Mouse (Mus musculus): ENCODE data around the gene Atxn1. TPM values are rescaled to one million over a fixed set of nuclear protein-coding genes. Genes with fewer than 3 reads are reported as not detected.

Atxn1 gene
- polyA plus RNA-seq, 1 experiment from 2014 or later = 8.2 TPM

DNA sequence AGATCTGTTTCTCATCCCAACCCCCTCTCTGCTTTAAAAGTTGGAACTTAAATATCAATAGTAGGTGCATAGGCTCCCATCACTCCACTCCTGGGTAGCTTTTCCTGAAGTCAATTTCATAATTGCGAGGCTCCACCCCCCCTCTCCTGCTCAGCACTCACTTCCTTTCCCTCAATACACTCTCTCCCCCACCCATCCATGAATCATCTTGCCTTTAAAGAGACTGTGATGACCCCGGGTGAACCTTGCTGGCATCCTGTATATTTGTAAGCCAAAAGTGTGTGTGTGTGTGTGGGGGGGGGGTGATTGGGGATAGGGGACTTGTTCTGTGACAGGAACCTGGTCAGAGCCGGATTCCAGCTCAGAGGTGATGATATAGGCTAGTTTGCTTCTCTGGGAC lies 9.8 kb upstream of the Atxn1 start:
- no peak overlapping the region for H3K27ac ChIP-seq (replicated peaks)
- H3K27me3 ChIP-seq = no peaks in the 10 kb centered on the region
- no peak for ATAC-seq (ENCODE audit: low read depth)
- no peak overlapping the region for H3K4me3 ChIP-seq
- H3K4me2 ChIP-seq = no peak overlapping the region
- H3K9ac ChIP-seq = no peak overlapping the region
- 0 out of 2 replicates have a peak, but pooled peaks cover 3% of the 10 kb centered on the region for H3K4me1 ChIP-seq (replicated peaks)
- H3K36me3 ChIP-seq = no peaks in the 10 kb centered on the region
- no peaks in the 10 kb centered on the region for H3K9me3 ChIP-seq
- WGBS = 57% methylated on average over 3 of the region's 3 CpGs

DNA sequence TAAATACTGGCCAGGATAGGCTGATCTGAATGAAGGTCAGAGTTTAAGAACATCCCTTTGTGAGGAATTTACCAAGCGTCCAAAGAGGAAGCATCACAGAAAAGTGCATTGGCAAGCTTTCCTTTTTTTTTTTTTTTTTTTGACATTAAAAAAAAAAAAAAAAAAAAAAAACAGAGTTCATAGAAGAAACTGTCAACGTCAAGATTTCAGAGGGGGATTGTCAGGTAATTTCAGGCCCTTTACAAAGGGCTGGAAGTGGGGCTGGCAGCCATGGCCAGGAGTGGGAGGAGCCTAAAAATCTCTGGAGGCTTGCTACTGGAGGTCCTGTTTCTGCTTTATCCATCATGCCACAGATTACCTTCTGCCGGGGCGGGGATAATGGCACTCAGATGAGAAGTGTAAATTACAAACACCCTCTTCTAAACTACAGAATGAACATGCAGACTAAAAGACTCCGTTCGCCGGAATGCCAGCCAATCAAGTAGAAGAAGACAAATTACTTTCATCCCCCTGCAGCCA lies 9.2 kb upstream of the Atxn1 start:
- Histone ChIP-seq H3K27me3 (no peaks in the 10 kb centered on the region), H3K4me2 (no peak overlapping the region), H3K4me1 (replicated peaks) (0 out of 2 replicates have a peak, but pooled peaks cover 3% of the 10 kb centered on the region), H3K9ac (no peak overlapping the region), H3K4me3 (no peak overlapping the region), H3K9me3 (no peaks in the 10 kb centered on the region), H3K36me3 (no peaks in the 10 kb centered on the region), H3K27ac (replicated peaks) (no peak overlapping the region)
- WGBS = 47% methylated on average over 7 of the region's 7 CpGs
- ATAC-seq (ENCODE audit: low read depth) = no peak

DNA sequence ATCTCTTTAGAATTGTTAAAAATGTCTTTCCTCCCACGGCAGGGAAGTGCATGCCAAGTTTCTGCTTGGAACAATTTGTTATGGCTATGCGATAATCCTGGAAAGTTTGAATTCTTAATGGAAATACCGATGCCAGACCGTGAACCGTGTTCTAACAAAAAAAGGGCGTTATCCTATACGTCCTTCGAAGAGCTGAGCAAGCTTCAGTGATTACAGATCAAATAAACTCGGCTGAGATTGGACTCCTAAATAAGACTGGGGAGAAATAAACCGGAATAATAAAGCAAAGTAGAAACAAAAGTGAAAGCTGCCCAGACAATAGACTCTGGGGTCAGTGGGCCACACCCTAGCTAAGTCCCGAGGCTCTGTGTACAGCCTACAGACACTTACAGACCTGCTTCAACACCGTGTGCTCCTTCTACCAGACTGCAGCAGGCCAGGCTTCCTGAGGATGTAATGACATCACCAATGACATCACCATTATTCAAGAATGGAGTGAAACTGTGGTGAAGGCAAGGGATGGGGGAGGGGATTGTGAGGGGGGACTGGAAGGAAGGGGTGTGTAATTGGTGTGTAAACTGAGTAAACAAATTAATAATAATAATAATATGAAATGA lies 6.2 kb upstream of the Atxn1 start:
- no peaks in the 10 kb centered on the region for H3K36me3 ChIP-seq

DNA sequence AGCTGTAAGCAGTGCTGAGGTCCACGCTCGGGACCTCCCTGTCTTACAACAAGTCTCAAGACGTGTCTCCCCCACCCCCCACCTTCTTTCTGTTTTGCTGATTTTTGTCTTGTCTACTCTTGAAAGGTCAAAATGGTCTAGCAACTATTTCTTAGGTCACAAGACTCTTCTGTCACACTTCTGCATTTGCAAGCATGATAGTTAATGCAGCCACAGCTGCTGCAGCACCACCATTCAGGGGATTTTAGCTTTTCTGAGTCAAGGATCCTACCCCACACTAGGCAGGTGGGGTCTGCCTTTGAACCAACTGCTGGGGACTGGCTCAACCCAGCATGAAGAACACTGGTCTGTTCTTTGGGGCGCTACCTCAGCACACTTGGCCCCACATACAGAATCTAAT lies 3.4 kb upstream of the Atxn1 start:
- 68% methylated on average over 4 of the region's 4 CpGs for WGBS
- Histone ChIP-seq H3K4me2 (no peak overlapping the region), H3K9me3 (no peaks in the 10 kb centered on the region), H3K27ac (replicated peaks) (no peak overlapping the region), H3K36me3 (no peaks in the 10 kb centered on the region), H3K4me1 (replicated peaks) (peaks cover 15% of the 10 kb centered on the region), H3K4me3 (no peak overlapping the region), H3K9ac (no peak overlapping the region), H3K27me3 (peaks cover 8% of the 10 kb centered on the region)
- ATAC-seq (ENCODE audit: low read depth) = no peak

More for the DNA sequence above, 6.2 kb upstream of the Atxn1 start:
- Histone ChIP-seq H3K4me2 (no peak overlapping the region), H3K4me3 (no peak overlapping the region), H3K4me1 (replicated peaks) (peaks cover 12% of the 10 kb centered on the region), H3K27ac (replicated peaks) (no peak overlapping the region), H3K9me3 (no peaks in the 10 kb centered on the region), H3K9ac (no peak overlapping the region), H3K27me3 (peaks cover 4% of the 10 kb centered on the region)
- no peak for ATAC-seq (ENCODE audit: low read depth)
- WGBS = 65% methylated on average over 12 of the region's 12 CpGs

DNA sequence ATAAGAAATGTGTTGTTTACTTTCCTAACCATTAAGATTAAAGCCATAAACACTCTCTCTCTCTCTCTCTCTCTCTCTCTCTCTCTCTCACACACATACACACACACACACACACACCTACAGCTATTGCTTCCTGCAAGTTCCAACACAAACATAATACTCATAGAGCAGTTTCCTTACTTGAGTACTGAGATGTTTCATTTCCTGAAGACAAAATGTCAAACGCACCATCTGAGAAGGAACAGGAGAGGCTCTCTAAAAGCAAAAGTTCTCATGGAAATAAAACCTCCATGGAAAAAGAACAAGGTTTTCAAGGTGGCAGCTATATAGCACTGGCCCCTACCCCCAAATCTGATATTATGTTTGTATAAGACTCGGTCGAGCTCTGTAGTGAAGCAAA lies 2.6 kb upstream of the Atxn1 start:
- H3K4me1 ChIP-seq (replicated peaks) = peaks cover 22% of the 10 kb centered on the region
- H3K4me2 ChIP-seq = no peak overlapping the region
- ATAC-seq (ENCODE audit: low read depth) = no peak
- H3K36me3 ChIP-seq = no peaks in the 10 kb centered on the region
- H3K4me3 ChIP-seq = no peak overlapping the region
- no peak overlapping the region for H3K9ac ChIP-seq
- H3K9me3 ChIP-seq = no peaks in the 10 kb centered on the region
- H3K27me3 ChIP-seq = peaks cover 8% of the 10 kb centered on the region
- no peak overlapping the region for H3K27ac ChIP-seq (replicated peaks)
- WGBS = 80% methylated on average over 3 of the region's 3 CpGs

DNA sequence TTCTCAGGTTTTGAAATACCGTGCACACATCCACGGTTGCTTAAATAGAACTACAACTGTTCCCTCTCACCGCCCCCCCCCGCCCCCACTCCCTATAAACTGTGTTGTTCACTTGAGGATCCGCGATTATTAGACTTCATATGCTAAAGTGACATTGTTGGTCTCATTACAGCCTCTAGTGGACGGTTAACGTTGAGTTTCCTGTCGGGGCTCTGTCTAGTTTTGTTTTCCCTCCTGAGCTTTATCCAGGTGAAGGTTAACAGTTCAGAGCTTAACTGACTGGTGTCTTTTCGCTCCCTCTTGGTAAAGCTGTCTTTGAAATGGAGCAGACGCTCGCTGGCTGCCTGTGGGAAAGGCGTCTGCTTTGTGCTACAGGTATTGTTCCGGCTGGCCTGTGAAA lies 1.8 kb upstream of the Atxn1 start:
- Histone ChIP-seq H3K27ac (replicated peaks) (no peak overlapping the region), H3K4me3 (peak overlapping the region; percentile 89), H3K4me2 (peak overlapping the region; percentile 85), H3K27me3 (peaks cover 8% of the 10 kb centered on the region), H3K9me3 (no peaks in the 10 kb centered on the region), H3K9ac (no peak overlapping the region; the same call in 1 of the 2 replicates), H3K4me1 (replicated peaks) (peaks cover 30% of the 10 kb centered on the region), H3K36me3 (no peaks in the 10 kb centered on the region)
- no peak for ATAC-seq (ENCODE audit: low read depth)
- WGBS = 3% methylated on average over 14 of the region's 14 CpGs

DNA sequence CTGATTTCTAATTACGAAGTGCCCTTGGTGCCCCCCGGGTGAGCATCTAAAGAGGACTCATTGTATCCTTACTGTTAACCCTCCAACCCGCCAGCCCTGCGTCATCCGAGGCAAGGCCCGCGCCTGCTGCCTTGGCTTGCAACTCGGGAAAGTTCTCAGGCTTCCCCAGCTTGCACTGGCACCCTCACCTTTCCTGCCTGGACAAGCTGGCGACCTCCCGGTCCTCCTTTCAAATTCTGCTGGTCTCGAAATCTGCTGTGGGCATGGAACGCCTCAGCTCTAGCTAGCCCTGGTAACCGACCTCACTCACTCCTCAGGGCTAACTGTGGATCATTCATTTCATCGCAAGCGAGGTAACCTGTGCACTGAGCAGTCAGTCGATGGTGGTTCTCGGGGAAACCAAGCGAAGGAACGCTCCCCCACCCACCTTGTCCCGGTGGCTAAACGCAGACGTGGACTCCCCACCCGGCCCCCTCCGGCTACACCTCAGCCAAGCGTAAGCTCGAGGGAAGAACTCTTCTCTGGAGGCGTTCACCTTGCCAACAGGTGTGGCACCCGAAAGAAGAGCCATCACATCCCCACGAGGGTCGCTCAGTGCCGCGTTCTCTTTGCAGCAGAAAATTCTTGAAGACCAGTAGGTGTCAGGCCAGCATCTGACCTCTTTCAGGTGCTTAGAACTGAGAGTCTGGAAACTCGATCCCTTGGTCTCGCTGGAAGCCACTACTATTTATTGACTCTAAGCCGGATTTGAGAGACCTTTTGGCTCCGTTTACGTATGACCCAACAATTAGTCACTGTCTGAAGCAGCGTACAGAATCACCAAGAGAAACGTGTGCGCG lies 1.0 kb upstream of the Atxn1 start:
- peak overlapping the region; percentile 89 for H3K4me3 ChIP-seq
- peak overlapping the region; percentile 98 for H3K9ac ChIP-seq
- peak; percentile 3; the same call in 1 of the 2 replicates for ATAC-seq (ENCODE audit: low read depth)
- peak overlapping the region; percentile 85 for H3K4me2 ChIP-seq
- WGBS = 1% methylated on average over 41 of the region's 41 CpGs
- H3K4me1 ChIP-seq (replicated peaks) = peaks cover 37% of the 10 kb centered on the region
- H3K27me3 ChIP-seq = peaks cover 8% of the 10 kb centered on the region
- H3K36me3 ChIP-seq = no peaks in the 10 kb centered on the region
- H3K9me3 ChIP-seq = no peaks in the 10 kb centered on the region
- H3K27ac ChIP-seq (replicated peaks) = peak overlapping the region; percentile 98

DNA sequence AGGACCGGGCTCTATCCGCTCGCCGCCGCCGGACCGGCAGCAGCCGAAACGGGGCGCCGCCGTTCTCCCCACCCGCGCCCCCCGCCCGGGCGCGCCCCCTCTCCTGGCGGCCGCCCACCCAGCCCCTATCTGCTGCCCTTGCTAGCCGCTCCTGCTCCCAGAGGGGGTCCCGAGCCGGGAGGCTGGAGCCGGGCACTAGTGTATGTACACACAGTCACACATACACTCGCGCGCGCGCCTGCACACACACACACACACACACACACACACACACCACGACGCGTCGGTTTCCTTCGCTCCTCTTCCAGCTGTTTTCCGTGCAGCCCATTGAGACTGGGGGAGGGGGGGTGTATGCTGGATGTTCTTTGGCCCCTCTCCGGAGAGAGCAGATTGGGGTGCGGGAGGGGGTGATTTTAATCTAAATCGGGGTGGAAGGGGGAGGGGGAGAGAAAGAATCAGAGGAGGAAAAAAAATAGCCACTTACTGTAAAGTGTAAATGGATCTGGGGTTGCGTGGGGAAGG lies 416 bp downstream of the Atxn1 start:
- Histone ChIP-seq H3K9ac (peak overlapping the region; percentile 98), H3K27me3 (peaks cover 8% of the 10 kb centered on the region), H3K9me3 (no peaks in the 10 kb centered on the region), H3K36me3 (no peaks in the 10 kb centered on the region), H3K4me3 (peak overlapping the region; percentile 89), H3K4me2 (peak overlapping the region; percentile 85), H3K4me1 (replicated peaks) (peaks cover 50% of the 10 kb centered on the region), H3K27ac (replicated peaks) (peak overlapping the region; percentile 98)
- under 1% methylated on average over 33 of the region's 39 CpGs for WGBS
- ATAC-seq (ENCODE audit: low read depth) = peak; percentile 64

DNA sequence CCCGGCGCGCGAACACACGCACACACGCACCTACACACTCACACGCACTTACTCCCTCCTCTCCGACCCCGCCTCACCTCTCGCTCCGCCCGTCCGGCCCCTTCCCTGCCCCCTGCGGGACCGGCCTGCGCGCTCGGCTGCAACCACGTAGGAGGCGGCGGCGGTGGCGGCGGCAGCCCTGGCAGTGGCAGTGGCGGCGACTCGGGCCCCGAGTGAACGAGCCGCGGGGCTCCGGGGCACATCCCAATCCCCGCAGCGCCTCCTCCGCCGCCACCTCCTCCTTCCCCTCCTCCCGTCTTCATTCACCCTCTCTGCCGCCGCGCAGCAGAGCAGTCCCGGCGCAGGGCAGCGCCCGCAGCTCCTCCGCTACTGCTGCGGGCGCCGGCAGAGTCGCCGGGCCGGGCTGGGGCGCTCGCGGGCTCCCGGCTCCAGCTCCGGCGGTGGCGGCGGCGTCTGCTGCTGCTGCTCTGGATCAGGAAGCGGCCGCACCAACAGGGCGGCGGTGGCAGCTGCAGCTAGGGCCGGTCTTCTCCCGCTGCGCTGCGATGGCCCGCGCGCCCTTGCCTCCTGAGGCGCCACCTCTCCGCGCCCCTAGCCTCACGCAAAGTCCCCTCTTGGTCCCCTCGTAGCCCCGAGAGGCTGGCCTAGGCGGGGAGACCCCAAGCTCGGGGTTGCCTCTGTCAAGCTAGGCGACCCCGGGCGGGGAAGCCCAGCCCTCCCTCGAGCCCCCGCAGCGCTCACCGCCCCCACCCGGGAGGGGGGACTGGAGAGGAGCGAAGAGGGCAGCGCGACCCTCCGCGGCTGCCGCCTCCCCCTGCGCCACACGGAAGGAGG lies 1.1 kb downstream of the Atxn1 start:
- peak; percentile 45 for ATAC-seq (ENCODE audit: low read depth)
- Histone ChIP-seq H3K27ac (replicated peaks) (peak overlapping the region; percentile 98), H3K27me3 (peaks cover 8% of the 10 kb centered on the region), H3K36me3 (no peaks in the 10 kb centered on the region), H3K4me3 (peak overlapping the region; percentile 89), H3K9ac (peak overlapping the region; percentile 98), H3K4me2 (peak overlapping the region; percentile 85), H3K9me3 (no peaks in the 10 kb centered on the region), H3K4me1 (replicated peaks) (peaks cover 50% of the 10 kb centered on the region)
- WGBS = under 1% methylated on average over 64 of the region's 95 CpGs

DNA sequence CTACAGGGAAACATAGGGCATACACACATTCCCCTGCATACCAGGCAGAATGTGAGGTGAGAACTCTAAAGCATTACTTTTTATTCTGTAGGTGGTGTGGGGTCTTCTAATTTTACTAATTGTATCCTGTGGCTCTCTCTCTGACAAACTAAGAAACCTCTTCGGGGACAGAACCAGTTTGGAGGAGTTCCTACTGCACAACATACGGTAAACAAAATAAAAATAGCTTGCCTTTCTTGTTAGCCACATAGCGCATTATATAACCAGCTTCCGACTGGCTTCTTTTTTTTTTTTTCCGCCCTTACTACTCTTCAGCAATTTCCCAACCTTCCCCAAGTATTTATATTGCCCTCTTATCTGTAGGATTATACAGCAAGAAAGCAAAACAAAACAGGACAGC lies 2.0 kb downstream of the Atxn1 start:
- Histone ChIP-seq H3K9me3 (no peaks in the 10 kb centered on the region), H3K9ac (peak overlapping the region; percentile 98), H3K4me1 (replicated peaks) (peaks cover 50% of the 10 kb centered on the region), H3K4me3 (peak overlapping the region; percentile 89), H3K27me3 (peaks cover 8% of the 10 kb centered on the region), H3K27ac (replicated peaks) (peak overlapping the region; percentile 98), H3K4me2 (peak overlapping the region; percentile 85), H3K36me3 (no peaks in the 10 kb centered on the region)
- no peak for ATAC-seq (ENCODE audit: low read depth)
- 6% methylated on average over 5 of the region's 5 CpGs for WGBS

DNA sequence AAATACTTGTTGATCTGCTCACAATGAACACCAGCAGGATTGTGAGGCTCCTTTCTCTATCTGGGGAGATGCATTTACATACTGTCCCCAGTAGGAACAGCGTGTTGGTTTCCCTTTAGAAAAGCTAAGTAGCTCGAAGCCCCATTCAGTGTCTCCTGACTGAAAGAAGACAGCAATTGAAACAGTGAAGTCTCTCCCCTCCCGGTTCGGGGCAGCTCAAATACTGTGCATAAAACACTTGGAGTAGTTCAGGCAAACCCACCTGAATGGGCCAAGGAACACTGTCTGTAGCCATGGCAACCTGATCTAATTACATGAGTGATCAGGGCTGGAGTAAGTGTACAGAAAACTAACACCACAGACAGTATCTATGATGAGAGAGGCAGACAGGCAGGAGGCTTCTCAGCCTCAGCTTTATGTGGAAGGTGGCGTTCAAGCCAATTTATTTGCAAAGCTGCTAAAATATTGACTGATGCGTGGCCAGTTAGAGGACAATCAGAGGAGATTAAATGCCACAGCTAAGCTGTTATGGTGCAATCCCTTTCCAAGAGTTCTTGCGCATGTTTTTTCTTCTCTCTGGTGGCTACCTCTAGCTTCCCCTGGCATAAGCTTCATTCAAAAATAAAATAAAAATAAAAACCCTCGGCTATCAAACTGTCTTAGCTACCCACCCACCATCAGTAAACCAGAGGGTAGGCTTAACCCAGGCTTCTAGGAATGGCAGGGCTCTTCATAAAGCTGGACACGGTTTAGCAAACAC lies 2.8 kb downstream of the Atxn1 start:
- peak overlapping the region; percentile 85 for H3K4me2 ChIP-seq
- no peaks in the 10 kb centered on the region for H3K36me3 ChIP-seq
- peak overlapping the region; percentile 89 for H3K4me3 ChIP-seq
- H3K9me3 ChIP-seq = no peaks in the 10 kb centered on the region
- ATAC-seq (ENCODE audit: low read depth) = no peak
- H3K4me1 ChIP-seq (replicated peaks) = peaks cover 50% of the 10 kb centered on the region
- 0 out of 2 replicates have a peak, but pooled peaks cover 5% of the 10 kb centered on the region for H3K27me3 ChIP-seq
- H3K9ac ChIP-seq = peak overlapping the region; percentile 98
- peak overlapping the region; percentile 98 for H3K27ac ChIP-seq (replicated peaks)
- WGBS = 8% methylated on average over 9 of the region's 9 CpGs

Measured in neural tube, embryonic 13.5 days (tissue).